Mouse (Mus musculus) testis, adult 2 months (tissue): Measurements from ENCODE around the gene Olfr1330.

Experiments
- CTCF ChIP-seq: fragments of 200-500 bp; IDR thresholded peaks from 2 replicates; pipeline ENCODE4 v1.5.1; 2012; ENCODE audit warnings: low read depth, mild to moderate bottlenecking, inconsistent platforms, low read length, moderate library complexity; ENCODE audit not compliant: control insufficient read depth, insufficient read depth, insufficient replicate concordance
- POLR2A ChIP-seq: fragments of 200-500 bp; IDR thresholded peaks from 2 replicates; pipeline ENCODE4 v1.6.1; 2012; ENCODE audit warnings: low read depth, mild to moderate bottlenecking, inconsistent platforms, low read length, moderate library complexity; ENCODE audit not compliant: control insufficient read depth

GRCm38 (mm10) chr4:118864349-118864748 is 24.0 kb upstream of the Olfr1330 start, which contains the start of gene Olfr1331:
- no peak for TF ChIP-seq CTCF
- TF ChIP-seq POLR2A: no peak
